Mouse (Mus musculus) CH12.LX (cell line): ENCODE measurements around the gene Pithd1. TPM values are rescaled to one million over a fixed set of nuclear protein-coding genes. Genes with fewer than 3 reads are reported as not detected.

Experiments
- DNase-seq: peaks from one replicate; pipeline ENCODE4 v3.0.0-alpha.2; 2013; ENCODE audit errors: extremely low read depth
- H3K27ac ChIP-seq: 2 replicates; pipeline ENCODE4 v1.5.1; 2012; ENCODE audit warnings: low read depth, mild to moderate bottlenecking, control low read depth, moderate library complexity; ENCODE audit not compliant: insufficient read depth
- H3K27me3 ChIP-seq: replicated peaks from 2 replicates; pipeline ENCODE3; 2012; ENCODE audit warnings: inconsistent platforms
- H3K36me3 ChIP-seq, 2 experiments: replicated peaks in 1 of 2; 2 replicates each; pipeline versions ENCODE3 to v1.6.1; 2012; ENCODE audit warnings: inconsistent platforms in 1 of 2, low read length in 1 of 2, mild to moderate bottlenecking in 1 of 2, mixed read lengths in 1 of 2, moderate library complexity in 1 of 2; ENCODE audit not compliant: control insufficient read depth in 1 of 2, insufficient read depth in 1 of 2
- H3K4me1 ChIP-seq, 2 experiments: 2 replicates each; pipeline ENCODE4 v1.6.1; 2012; ENCODE audit warnings: inconsistent platforms in 1 of 2, moderate library complexity in 1 of 2; ENCODE audit not compliant: insufficient read depth in 2 of 2, control insufficient read depth in 1 of 2
- H3K4me2 ChIP-seq: 2 replicates; pipeline ENCODE4 v1.6.1; 2012; ENCODE audit warnings: low read depth, mild to moderate bottlenecking, control low read depth; ENCODE audit not compliant: poor library complexity, insufficient read depth, severe bottlenecking
- H3K4me3 ChIP-seq, 3 experiments: fragments of 150-350 bp in 1 of 3; sonication (generic) in 1 of 3; replicated peaks in 1 of 3; 2 replicates each; pipeline versions ENCODE3 to v1.5.1; 2011 to 2012; ENCODE audit warnings: low read depth in 2 of 3, low read length in 2 of 3, mild to moderate bottlenecking in 2 of 3, moderate library complexity in 2 of 3, control low read depth in 1 of 3, improper control_type of control experiment in 1 of 3, inconsistent platforms in 1 of 3, mixed read lengths in 1 of 3; ENCODE audit not compliant: poor library complexity in 1 of 3
- H3K79me2 ChIP-seq: replicated peaks from 2 replicates; pipeline ENCODE4 v1.6.1; 2012; ENCODE audit warnings: mild to moderate bottlenecking, moderate library complexity; ENCODE audit not compliant: control insufficient read depth, poor library complexity, insufficient read depth, severe bottlenecking; ENCODE audit errors: extremely low read depth
- H3K9ac ChIP-seq: 2 replicates; pipeline ENCODE4 v1.6.1; 2012; ENCODE audit warnings: low read depth, mild to moderate bottlenecking, control low read depth, moderate library complexity; ENCODE audit not compliant: insufficient read depth
- H3K9me3 ChIP-seq: replicated peaks from 2 replicates; pipeline ENCODE3; 2012; ENCODE audit warnings: low read length, inconsistent platforms, mixed read lengths
- CHD2 ChIP-seq: IDR thresholded peaks from 2 replicates; pipeline ENCODE4 v1.6.1; 2011; ENCODE audit warnings: low read length, improper control_type of control experiment
- ELF1 ChIP-seq: IDR thresholded peaks from 2 replicates; pipeline ENCODE4 v1.6.1; 2014; ENCODE audit warnings: low read depth, mild to moderate bottlenecking, inconsistent platforms, low read length, improper control_type of control experiment
- EP300 ChIP-seq: IDR thresholded peaks from 2 replicates; pipeline ENCODE4 v1.6.1; 2011; ENCODE audit warnings: low read length, improper control_type of control experiment
- ETS1 ChIP-seq: conservative IDR thresholded peaks from 2 replicates; pipeline ENCODE4 v1.6.1; 2012; ENCODE audit warnings: low read depth, mild to moderate bottlenecking, inconsistent platforms, low read length, improper control_type of control experiment, moderate library complexity
- GABPA ChIP-seq: IDR thresholded peaks from 2 replicates; pipeline ENCODE4 v1.6.1; 2012; ENCODE audit warnings: low read depth, low read length, improper control_type of control experiment, inconsistent platforms; ENCODE audit not compliant: insufficient replicate concordance
- IRF4 ChIP-seq: IDR thresholded peaks from 2 replicates; pipeline ENCODE4 v1.6.1; 2014; ENCODE audit warnings: low read depth, mild to moderate bottlenecking, inconsistent platforms, low read length, improper control_type of control experiment
- JUND ChIP-seq: conservative IDR thresholded peaks from 2 replicates; pipeline ENCODE4 v1.6.1; 2011; ENCODE audit warnings: low read depth, low read length, improper control_type of control experiment
- MXI1 ChIP-seq: IDR thresholded peaks from 2 replicates; pipeline ENCODE4 v1.6.1; 2011; ENCODE audit warnings: mild to moderate bottlenecking, low read depth, low read length, improper control_type of control experiment
- NELFE ChIP-seq: IDR thresholded peaks from 2 replicates; pipeline ENCODE4 v1.6.1; 2011; ENCODE audit warnings: low read depth, low read length, improper control_type of control experiment
- PAX5 ChIP-seq: IDR thresholded peaks from 2 replicates; pipeline ENCODE4 v1.6.1; 2012; ENCODE audit warnings: low read length, inconsistent platforms, mixed read lengths
- RAD21 ChIP-seq: IDR thresholded peaks from 2 replicates; pipeline ENCODE4 v1.6.1; 2011; ENCODE audit warnings: low read depth, mild to moderate bottlenecking, low read length, improper control_type of control experiment, moderate library complexity
- SIN3A ChIP-seq: IDR thresholded peaks from 2 replicates; pipeline ENCODE4 v1.6.1; 2012; ENCODE audit warnings: low read length, improper control_type of control experiment, inconsistent platforms
- UBTF ChIP-seq: IDR thresholded peaks from 2 replicates; pipeline ENCODE4 v1.6.1; 2012; ENCODE audit warnings: low read depth, mild to moderate bottlenecking, inconsistent platforms, low read length, improper control_type of control experiment, moderate library complexity
- ZKSCAN1 ChIP-seq: IDR thresholded peaks from 2 replicates; pipeline ENCODE4 v1.6.1; 2012; ENCODE audit warnings: low read depth, inconsistent platforms, low read length, improper control_type of control experiment, borderline replicate concordance
- ZMIZ1 ChIP-seq: IDR thresholded peaks from 2 replicates; pipeline ENCODE4 v1.6.1; 2012; ENCODE audit warnings: low read depth, mild to moderate bottlenecking, inconsistent platforms, low read length, improper control_type of control experiment
- dilution Hi-C: fragments of 300-500 bp; cut with MboI; formaldehyde crosslinking; loops from 2 replicates; pipeline ENCODE4 v1.14.3; 2020; ENCODE audit warnings: low sequenced_read_pairs; ENCODE audit not compliant: extremely low pct_unique_long_range_greater_than_20kb, extremely low pct_ligation_motif_present
- in situ Hi-C: fragments of 300-500 bp; cut with MboI; formaldehyde crosslinking; loops from 3 replicates; pipeline ENCODE4 v1.14.3; 2019; ENCODE audit warnings: low sequenced_read_pairs, low pct_ligation_motif_present, low pct_unique_long_range_greater_than_20kb, mixed read lengths
- polyA plus RNA-seq: library from polyadenylated mRNA; unstranded; fragments of >175 nt; gene quantifications from 2 replicates; pipeline ENCODE4 v1.2.1, GENCODE M21; 2012; ENCODE audit warnings: low read depth; ENCODE audit not compliant: insufficient read length
- total RNA-seq, 2 experiments: library from RNA; depleted of rRNA; stranded (reverse); fragments of 300-350 nt in 1 of 2; fragments of >200 nt in 1 of 2; gene quantifications; 2 replicates each; pipeline ENCODE4 v1.2.3; 2012 to 2014

Gene Pithd1
- total and polyA plus RNA-seq, 3 experiments = 53.2 to 87.5 (median 53.2) TPM

GRCm38 (mm10) chr4:135958354-135958753 lies 28.7 kb downstream of the Pithd1 start:
- H3K4me1 ChIP-seq = peaks cover 0 to 19% of the 10 kb centered on the region in 2 experiments; a peak in 2 of 4 replicates
- no peak for DNase-seq
- no peak overlapping the region for H3K4me2 ChIP-seq
- no peak overlapping the region for H3K9ac ChIP-seq
- no peak overlapping the region for H3K27ac ChIP-seq
- no peak overlapping the region for H3K4me3 ChIP-seq
- peaks cover 41 to 75% of the 10 kb centered on the region in 2 experiments for H3K36me3 ChIP-seq
- TF ChIP-seq PAX5 (no peak), SIN3A (no peak), RAD21 (no peak), GABPA (no peak), JUND (no peak), ZMIZ1 (no peak), ZKSCAN1 (no peak), UBTF (no peak), ETS1 (no peak)
- H3K79me2 ChIP-seq = no peaks in the 10 kb centered on the region
- dilution Hi-C loops (no loop called here), in situ Hi-C loops (no loop called here)
- H3K27me3 ChIP-seq = no peaks in the 10 kb centered on the region
- no peaks in the 10 kb centered on the region for H3K9me3 ChIP-seq

GRCm38 (mm10) chr4:135955886-135956285 lies 31.2 kb downstream of the Pithd1 start:
- no peak overlapping the region for H3K4me3 ChIP-seq
- H3K36me3 ChIP-seq = peaks cover 49 to 80% of the 10 kb centered on the region in 2 experiments
- peaks cover 0 to 11% of the 10 kb centered on the region in 2 experiments; a peak in 1 of 4 replicates for H3K4me1 ChIP-seq
- no peak overlapping the region for H3K9ac ChIP-seq
- dilution Hi-C loops = no loop called here
- DNase-seq = no peak
- no peaks in the 10 kb centered on the region for H3K27me3 ChIP-seq
- H3K4me2 ChIP-seq = no peak overlapping the region
- in situ Hi-C loops = no loop called here
- peaks cover 11% of the 10 kb centered on the region for H3K9me3 ChIP-seq
- no peaks in the 10 kb centered on the region for H3K79me2 ChIP-seq
- no peak for TF ChIP-seq MXI1
- TF ChIP-seq IRF4 = no peak
- no peak for TF ChIP-seq NELFE
- no peak for TF ChIP-seq SIN3A
- TF ChIP-seq ELF1 = no peak
- TF ChIP-seq CHD2 = no peak
- TF ChIP-seq EP300 = no peak
- TF ChIP-seq GABPA = no peak
- no peak for TF ChIP-seq PAX5
- TF ChIP-seq UBTF = no peak
- H3K27ac ChIP-seq = no peak overlapping the region
